Mouse (Mus musculus) adrenal gland (tissue): ENCODE results near the gene Trpc7.

Experiments
- intact Hi-C: fragments of 180-260 bp; cut with DNase I; formaldehyde crosslinking; loops from one replicate; pipeline ENCODE4 v1.15.1; 2025

The Trpc7 gene

DNA sequence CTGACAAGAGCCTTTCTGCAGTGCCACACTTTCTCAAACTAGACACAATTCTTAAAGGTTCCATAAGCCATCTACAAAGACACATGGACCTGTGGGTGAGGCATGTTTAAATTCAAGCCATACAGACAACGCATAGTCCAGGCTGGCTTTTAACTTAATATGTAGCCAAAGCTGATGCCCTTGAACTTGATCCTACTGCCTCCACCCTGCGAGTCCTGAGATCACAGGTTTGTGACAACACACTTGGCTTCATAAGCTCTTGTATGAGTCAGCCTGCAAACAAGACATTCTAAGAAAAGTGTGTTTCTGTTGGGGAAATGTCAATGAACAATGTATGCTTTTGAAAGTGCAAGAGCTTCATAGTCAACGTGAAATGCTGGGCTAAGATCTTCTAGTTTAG is 102.9 kb downstream of the Trpc7 start:
- intact Hi-C loops, result no loop called here

DNA sequence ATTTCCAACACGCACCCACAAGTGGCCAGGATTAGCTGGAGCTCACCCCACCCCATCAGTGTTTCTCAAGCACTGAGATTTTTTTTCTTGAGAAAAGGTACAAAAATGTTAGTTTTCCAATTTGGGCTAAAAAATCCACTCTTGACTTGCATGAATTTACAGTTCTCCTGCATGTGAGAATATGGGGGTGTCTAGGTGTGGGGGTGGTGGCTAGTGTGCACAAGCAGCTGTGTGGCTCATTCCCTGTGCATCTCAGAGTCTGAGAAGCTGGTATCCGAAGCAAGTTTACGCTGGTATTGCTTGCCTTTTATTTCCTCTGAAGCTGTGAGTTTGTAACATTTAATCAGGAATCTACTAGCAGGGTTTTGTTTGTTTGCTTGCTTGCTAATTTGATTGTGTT is 105.1 kb downstream of the Trpc7 start:
- intact Hi-C loops, result no loop called here

DNA sequence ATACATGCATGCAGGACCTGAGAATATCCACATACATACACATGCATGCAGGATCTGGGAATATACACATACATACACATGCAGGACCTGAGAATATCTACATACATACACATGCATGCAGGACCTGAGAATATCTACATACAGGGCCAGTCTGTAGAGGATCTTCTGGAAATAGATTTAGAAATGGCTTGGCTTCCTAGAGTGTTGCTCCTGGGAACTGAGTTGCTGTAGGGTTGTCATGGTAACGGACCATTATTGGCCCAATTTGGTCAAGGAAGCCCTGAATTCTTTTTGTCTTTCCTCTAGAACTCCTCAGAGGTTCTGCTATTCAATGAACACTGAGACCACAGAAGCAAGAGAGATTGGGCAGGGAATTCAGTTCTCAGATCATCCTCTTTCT is 113.2 kb downstream of the Trpc7 start:
- intact Hi-C loops, result no loop called here

DNA sequence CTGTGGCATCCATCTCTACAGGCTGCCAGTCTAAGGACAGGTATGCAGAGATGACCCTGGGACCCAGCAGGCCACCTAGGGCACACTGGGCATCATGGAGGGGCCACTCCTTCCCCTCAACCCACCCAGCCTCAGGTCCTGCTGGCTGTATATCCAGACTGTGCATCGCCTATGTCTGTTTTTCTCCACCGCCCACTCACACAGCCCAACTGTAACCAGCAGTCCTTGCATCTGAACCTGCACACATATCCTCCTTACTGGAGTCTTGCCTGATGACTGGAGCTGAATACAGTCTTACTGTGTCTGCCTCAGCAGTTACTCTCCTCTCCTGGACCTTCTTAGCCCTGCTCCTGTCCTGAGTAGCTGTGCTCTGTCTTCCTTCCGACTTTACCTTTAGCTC is 114.1 kb downstream of the Trpc7 start:
- intact Hi-C loops, result no loop called here

DNA sequence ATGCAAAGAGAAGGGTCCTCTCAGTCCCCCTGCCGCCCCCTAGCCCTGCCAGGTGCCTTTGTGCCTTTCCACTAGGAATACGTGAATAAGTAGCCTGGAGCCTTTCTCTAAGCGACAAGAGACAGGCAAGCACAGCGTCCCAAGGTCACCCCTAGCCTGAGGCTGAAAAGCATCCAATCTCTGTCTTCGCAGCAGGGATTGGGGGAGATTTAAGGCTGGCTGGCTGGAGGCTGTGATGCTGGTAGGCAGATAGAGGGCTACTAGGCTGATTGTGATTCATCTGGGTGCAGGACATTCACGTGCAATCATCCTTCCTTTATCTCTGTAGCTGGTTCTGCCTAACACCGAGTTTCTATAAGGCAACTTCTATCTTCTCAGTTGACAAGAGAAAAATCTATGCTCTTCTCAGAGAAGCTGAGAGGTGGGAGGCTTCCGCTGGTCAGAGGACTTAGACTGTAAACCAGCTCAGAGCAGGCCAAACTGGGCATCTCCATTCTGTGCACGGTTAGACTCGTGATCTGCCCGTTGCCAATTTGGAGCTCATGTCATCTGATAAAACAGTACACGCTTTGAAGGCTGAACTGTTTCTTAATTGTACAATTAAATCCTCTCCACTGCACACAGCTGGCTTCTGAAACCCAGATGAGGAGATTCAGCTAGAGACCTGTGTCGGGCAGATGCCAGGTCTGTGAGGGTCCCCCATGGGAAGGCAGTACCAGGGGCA is 114.9 kb downstream of the Trpc7 start:
- intact Hi-C loops, result no loop called here

DNA sequence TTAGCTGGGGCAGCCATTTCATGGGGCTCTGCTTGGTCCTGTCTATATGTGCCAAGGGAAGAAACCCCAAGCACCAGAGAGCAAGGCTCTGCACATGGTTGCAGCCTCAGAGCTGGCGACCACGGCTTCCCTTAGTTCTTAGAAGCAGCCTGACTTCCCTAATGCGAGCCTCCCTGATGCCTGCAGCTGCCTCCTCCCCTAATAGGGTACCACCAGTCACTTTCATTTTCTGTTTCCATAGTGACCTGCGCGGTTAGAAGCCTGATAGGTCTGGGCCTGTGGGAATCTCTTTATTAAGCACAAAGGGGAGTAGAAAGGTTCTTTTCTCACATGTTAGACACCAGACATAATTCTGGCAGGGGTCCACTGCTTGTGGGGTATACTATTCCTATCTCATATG is 121.5 kb downstream of the Trpc7 start:
- intact Hi-C loops, result no loop called here

DNA sequence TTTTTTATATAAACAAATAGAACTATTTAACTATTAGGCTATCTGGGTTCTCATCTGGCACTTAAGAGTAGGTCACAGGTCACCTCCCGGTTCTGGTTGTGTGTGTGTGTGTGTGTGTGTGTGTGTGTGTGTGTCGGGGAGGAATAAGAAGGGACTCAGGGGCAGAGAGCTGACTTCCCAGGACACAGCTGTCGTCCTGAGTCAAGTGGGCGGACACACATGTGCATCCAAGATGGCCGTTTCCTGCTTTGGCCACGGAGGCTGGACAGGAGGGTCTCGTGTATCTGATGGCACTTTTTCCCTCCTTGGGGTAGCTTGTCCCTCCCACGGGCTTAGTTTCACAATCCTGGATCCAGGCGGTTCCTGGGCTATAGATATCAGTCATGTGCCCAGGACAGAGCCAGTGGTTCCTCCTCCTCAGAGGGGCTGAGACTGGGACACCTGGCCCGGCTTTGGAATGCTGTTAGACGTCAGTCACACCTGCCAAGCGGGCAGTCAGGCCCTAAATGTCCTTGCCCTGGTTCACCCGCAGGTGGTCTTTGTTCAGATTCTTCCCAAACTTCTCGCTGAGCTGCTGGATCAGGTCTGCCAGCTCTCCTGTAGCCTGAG is 122.4 kb downstream of the Trpc7 start:
- intact Hi-C loops, result no loop called here

DNA sequence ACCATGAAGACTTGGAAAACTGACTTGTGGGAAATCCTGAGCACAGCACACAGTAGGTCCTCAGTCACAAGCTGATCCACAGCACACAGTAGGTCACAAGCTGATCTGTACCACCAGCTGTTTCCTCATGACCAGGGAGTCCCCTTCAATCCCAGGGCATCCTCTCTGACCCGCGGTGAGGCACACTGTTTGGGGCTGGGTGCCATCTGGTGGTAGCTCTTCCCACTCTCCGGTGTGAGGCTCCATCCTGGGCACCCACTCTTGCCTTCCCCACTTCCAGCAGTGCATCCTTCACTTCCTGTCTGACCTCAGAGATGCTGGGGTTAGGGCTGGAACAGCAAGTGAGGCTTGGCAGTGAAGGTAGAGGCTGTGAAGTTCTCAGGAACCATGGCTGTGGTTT is 123.2 kb downstream of the Trpc7 start:
- intact Hi-C loops, result no loop called here

DNA sequence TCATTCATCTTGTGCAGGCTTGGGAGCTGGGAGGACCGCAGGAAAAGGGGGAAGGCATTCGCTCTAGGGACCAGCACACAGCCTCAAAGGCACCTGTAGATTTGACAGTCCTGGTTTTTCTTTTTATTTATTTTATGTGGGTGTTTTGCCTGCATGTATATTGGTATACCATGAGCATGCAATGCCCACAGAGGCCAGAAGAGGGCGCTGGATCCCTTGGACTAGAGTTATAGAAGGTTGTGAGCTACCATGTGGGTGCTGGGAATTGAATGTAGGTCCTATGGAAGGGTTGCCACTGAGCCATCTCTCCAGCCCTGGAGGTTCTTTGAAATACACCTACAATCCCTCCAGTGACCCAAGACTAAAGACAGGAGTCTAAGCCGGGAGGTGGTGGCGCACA is 125.0 kb downstream of the Trpc7 start:
- intact Hi-C loops, result no loop called here

DNA sequence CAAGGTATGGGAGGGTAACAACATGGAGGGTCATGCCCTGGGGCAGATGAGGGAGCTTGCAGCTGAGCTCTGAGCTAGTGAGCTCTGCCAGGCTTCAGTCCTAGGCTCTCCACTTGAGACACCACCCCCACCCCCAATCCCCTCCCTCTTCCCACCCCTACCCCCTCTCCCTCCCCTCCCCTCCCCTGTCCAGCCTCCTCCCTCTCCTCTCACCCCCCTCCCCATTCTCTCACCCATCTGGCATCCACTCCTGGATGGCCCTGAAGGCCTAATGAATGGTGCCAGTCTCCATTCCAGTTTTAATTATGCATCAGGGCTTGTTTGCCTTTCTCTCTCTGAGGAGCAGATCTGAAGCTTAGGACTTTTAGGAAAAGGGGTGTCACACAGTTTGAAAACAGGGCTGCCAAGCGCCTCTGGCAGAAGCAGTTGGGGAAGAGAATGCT is 125.6 kb downstream of the Trpc7 start:
- intact Hi-C loops, result no loop called here

DNA sequence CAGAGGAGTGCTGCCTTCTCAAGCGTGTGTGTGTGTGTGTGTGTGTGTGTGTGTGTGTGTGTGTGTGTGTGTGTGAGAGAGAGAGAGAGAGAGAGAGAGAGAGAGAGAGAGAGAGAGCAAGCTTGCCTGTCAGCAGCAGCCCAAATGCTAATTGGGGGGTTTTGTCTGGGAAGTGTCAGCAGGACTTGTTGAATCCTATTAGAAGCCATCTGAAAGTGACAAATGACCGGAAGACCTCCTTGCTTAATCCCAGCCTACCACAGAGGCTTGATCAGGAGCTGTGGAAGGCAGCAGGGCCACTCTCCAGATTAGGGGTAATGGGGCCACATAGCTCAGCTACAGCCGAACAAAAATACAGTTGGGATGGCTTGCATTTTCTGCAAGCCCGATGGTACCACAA is 126.4 kb downstream of the Trpc7 start:
- intact Hi-C loops, result no loop called here

DNA sequence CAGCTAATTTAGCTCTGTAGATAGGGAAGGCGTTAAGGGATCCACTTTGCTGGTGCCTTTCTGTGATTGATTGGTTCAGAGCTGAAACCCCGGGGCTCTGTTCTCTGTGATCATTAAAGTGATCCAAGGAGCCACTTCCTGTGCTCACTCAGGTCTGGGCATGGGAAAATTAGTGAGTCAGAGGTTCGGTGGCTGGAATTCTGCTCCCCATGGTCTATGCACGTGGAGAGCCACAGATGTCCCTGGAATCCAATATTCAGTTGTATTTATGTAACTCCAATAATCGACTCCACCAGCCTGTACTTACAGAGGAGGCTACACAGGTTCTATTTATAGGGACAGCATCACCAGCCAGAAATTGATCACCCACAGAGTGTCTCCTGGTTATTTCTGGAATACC is 129.6 kb downstream of the Trpc7 start:
- intact Hi-C loops, result no loop called here

DNA sequence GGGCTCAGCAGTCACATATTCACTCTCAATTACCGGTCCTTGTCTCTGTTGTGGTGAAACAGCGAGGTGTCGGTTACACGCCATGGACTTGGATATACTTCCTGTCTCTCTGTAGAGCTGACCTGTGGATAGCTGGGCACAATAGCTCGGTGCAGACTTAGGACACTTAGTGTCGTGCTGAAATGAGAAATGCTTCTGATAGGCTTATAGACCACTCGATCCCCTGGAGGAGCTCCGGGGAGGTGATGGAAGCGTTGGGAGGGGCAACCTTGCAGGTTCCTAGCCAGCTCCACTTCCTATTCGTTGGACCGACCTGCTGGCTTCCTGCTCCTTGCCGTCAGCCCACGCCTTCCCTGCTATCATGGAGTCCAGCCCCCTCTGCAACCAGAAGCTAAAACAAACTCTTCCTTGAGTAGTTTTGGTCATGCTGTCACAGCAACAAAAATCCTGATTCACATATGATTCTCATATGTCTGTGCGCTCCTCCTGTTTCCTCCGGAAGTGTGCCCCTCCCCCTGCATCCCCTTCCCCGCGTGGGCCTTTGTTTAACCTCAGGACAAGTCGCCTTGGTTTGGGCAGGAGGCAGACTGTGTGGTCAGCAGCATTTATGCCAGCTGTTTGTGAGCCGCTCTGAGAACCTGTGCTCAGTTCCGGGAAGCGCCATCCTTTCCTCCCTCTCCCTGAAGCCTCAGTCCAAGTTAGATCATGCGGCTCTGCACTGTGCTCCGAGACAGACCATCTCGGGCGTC is 130.3 kb downstream of the Trpc7 start:
- intact Hi-C loops, result no loop called here

DNA sequence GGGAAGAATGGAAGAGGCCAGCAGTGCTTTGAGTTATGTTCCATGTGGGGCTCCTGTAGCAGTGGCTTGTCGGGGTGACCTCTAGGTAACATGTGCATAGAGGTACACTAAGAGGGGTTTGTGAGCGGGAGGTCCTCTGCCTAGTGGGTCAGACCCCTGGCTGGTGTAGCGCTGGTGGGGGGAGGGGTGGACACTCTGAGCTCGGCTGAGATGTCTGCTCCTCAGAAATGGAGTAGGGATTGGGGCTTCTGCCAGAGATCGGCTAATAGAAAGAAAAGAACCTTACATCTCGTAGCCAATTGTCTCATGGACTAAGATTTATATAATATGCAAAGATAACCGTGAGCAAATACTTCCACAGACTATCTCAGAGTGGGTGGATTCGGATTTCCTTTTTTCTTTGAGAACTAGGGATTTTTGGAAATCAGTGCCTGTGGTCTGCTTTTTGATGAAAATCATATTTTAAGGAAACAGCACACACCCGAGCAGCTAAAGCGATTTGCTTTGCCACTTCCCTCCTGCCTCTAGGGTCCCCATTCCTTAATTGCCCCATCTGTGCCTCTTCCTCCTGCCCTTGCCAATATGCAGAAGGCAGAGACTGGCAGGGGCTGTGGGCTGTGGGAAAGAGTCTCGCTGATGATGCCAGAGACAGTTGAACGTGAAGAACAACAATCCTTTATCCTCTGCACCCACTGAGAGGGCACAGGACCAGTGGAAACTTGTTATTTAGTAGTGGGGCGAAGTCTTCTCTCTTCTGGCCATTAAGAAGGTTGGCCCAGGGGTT is 133.2 kb downstream of the Trpc7 start:
- intact Hi-C loops, result no loop called here

DNA sequence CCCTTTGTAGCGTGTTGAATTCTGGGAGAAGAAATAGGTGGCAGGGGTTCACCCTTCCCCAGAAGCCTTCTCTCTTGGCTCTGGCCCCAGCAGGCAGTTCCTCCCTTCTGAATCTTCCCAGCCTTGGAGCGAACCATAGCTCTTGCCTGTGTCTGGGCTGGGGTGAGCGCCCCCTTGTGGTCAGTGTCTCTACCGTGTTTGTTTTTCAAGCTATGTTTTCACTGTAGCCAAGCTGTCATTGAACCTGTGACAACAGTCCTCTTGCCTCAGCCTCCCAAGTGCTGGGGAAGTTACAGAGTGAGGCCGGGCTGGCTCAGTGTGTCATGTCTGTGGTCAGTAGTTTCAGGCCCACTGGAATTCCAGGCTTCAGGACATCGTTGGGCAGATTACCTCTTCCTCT is 137.3 kb downstream of the Trpc7 start:
- intact Hi-C loops, result loop anchor here (5.0 kb wide), 2 partner anchors 101 to 281 kb away; no protein-coding TSS in a partner anchor

DNA sequence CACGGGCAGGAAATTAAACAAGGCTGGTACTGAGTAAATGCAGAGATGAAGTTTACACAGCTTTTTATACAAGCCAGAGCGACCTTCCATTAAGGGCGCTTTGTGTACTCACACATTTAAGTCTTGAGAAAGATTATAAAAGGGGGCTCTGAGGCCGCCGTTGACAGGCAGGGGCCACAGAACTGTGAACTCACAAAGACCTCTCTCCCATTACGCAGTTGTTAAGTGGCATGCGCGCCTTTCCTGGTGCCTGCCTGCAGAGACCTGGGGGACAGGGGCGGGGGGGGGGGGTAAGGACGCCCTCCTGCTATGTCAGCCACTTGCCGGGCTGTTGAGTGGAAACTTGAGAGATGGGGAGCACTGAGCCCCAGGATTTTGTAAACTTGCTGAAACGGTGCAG is 138.6 kb downstream of the Trpc7 start:
- intact Hi-C loops, result loop anchor here (5.0 kb wide), 2 partner anchors 100 to 280 kb away; no protein-coding TSS in a partner anchor

DNA sequence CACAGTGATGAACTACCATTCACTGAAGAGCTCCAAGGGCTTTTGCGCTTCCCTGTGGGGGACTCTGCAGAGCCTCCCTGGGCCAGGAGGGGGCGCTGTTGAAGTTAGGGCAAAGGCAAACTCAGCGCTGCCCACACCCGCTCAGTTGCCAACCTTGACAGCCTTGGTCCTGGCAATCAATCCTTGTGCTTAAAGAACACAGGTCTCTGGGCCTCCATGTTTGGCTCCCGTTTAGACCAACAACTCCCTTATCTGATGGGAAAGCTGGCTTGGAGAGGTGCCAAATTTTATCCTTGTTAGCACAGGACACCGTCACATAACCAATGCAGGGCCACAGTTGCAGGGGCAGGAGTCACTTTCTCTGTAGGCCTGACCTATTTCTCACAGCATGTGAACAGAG is 139.9 kb downstream of the Trpc7 start:
- intact Hi-C loops, result loop anchor here (5.0 kb wide), 2 partner anchors 99 to 279 kb away; no protein-coding TSS in a partner anchor

DNA sequence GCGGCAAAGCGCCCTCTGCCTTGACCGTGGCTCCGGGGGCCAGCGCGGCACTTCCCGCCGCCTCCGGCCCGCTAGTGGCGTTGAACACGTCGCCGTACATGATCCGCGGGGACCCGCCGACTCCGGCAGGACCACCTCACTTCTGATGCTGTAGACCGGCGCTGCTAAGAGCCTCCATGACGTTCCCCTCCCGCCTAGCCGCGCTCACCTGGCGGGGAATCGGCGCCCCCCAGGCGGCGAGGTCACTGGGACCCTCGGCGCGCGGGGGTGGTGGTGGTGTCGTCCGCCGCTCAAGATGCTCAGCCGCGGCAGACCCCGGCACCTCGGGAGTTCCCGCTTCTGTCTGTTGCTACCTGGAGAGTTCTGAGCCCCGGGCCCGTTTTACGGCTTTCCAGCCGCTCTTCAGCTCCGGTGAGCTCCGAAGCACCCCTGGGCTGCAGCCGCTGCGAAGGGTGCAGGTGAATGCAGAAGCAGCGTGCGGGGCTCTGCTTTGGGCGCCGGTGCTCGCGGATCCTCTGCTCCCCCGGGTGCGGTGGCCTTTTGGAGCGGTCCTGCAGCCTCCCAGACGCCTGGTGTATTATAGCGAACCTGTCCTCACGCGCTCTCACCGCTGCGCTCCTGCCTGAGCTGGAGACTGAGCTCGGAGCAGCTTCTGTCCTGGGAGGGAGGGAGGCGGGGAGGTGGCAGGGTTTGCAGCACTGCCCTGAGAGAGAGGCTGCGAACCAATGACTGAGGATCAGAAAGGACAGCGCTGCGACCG is 142.4 kb downstream of the Trpc7 start, which contains the start of gene Gm45623:
Gm45623 (minus strand) TSS at position 636 of the 760 bp plus-strand sequence.
- intact Hi-C loops, result loop anchor here (5.0 kb wide), 1 partner anchor 191 kb away; no protein-coding TSS in a partner anchor

DNA sequence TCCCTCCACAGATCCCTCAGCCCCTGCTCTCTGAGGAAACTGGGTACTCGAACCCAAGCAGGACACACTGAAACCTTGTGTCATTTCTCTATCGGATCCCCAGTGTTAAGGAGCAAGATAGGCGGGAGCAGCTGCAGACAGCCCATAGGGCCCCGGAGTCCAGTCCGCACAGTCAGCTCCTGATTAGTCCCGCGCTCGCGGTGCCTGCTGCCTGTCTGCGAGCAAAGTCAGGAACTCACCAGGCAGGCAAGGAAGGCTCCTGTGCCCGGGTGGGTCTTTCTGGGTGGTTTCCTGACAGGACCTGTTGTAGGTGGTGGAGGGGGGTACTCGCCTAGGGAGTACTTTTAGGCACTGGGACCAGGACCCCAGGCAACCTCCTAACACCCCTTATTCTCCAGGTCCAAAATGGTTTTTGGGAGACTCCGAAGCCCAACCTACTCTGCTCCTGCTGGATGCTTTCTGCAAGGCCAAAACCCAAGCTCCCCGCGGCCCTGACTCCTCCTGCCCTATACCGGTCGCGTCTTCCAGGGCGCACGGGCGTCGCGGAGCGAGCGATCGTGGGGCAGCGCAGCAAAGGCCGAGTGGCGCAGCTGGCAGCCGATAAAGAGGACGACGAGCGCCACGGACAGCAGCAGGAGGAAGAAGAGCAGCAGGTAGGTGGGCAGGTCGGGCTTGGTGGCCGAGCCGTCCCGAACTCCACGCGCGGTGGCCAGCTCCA is 143.2 kb downstream of the Trpc7 start:
- intact Hi-C loops, result loop anchor here (5.0 kb wide), 1 partner anchor 190 kb away; no protein-coding TSS in a partner anchor

DNA sequence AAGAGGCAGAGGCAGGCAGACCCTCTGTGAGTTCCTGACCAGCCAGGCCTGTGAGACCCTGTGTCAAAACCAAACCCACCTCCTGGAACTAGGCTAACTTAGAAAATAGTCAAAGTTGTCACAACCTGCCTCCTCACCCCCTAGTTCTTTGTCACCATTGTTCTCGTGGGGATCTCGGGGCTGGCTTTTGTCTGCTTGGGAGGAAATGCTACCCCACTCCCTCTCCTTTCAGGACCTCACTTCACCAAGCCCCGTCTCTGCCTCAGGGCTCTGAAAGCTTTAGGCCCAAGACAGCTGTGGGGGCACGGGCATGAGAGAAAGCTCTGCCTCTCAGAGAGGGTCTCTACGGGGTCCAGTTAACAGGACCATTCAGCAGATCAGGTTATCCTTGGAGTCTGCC is 144.0 kb downstream of the Trpc7 start:
- intact Hi-C loops, result loop anchor here (5.0 kb wide), 1 partner anchor 189 kb away; no protein-coding TSS in a partner anchor
